Mouse (Mus musculus) embryonic facial prominence, embryonic 11.5 days (tissue): ENCODE measurements around the gene Ston1. TPM values are rescaled to one million over a fixed set of nuclear protein-coding genes. Genes with fewer than 3 reads are reported as not detected.

ENCODE experiments used
- ATAC-seq: fragments of 200-750 bp; cut with Nextera tagmentation; replicated peaks from 2 replicates; pipeline ENCODE4 v1.8.0; 2017; ENCODE audit warnings: low read depth; ENCODE audit not compliant: insufficient number of reproducible peaks, low FRiP score, low TSS enrichment
- DNase-seq: peaks from one replicate; pipeline ENCODE4 v3.0.0-alpha.2; 2015; ENCODE audit warnings: low spot score
- H3K27ac ChIP-seq: fragments of 300-500 bp; sonication (generic); replicated peaks from 2 replicates; pipeline ENCODE4 v1.5.1; 2014; ENCODE audit warnings: mild to moderate bottlenecking, low read depth, low read length, control low read depth
- H3K27me3 ChIP-seq: fragments of 300-500 bp; sonication (generic); 2 replicates; pipeline ENCODE4 v1.6.1; 2014; ENCODE audit warnings: mild to moderate bottlenecking, low read length, moderate library complexity, mixed read lengths; ENCODE audit not compliant: control insufficient read depth, insufficient read depth
- H3K36me3 ChIP-seq: fragments of 300-500 bp; sonication (generic); replicated peaks from 2 replicates; pipeline ENCODE4 v1.6.1; 2014; ENCODE audit warnings: low read depth, mild to moderate bottlenecking, low read length, moderate library complexity, mixed read lengths; ENCODE audit not compliant: control insufficient read depth, insufficient read depth
- H3K4me1 ChIP-seq: fragments of 300-500 bp; sonication (generic); 2 replicates; pipeline ENCODE4 v1.6.1; 2014; ENCODE audit warnings: low read length, mixed read lengths; ENCODE audit not compliant: control insufficient read depth, insufficient read depth
- H3K4me2 ChIP-seq: fragments of 300-500 bp; sonication (generic); 2 replicates; pipeline ENCODE4 v1.6.1; 2014; ENCODE audit warnings: low read depth, mild to moderate bottlenecking, control low read depth, low read length, moderate library complexity
- H3K4me3 ChIP-seq: fragments of 300-500 bp; sonication (generic); 2 replicates; pipeline ENCODE4 v1.5.1; 2014; ENCODE audit warnings: low read depth, low read length, control low read depth
- H3K9ac ChIP-seq: fragments of 300-500 bp; sonication (generic); replicated peaks from 2 replicates; pipeline ENCODE4 v1.6.1; 2014; ENCODE audit warnings: mild to moderate bottlenecking, control low read depth, low read length
- H3K9me3 ChIP-seq: fragments of 300-500 bp; sonication (generic); replicated peaks from 2 replicates; pipeline ENCODE4 v1.6.1; 2016; ENCODE audit warnings: mild to moderate bottlenecking, low read length, inconsistent platforms, mixed read lengths; ENCODE audit not compliant: control insufficient read depth
- WGBS: fragments of 180-500 bp; shearing (Covaris S2); extraction: QIAGEN DNeasy Blood & Tissue Kit; methylation state at CpG from one replicate; pipeline ENCODE4 v1.1.7; 2014; 5-methylcytosine and 5-hydroxymethylcytosine counted together
- polyA plus RNA-seq: library from polyadenylated mRNA; unstranded; fragments of >200 nt; fragmentation: Nextera tagmentation; extraction: Ambion mirVana; gene quantifications from 2 replicates; pipeline ENCODE4 v1.2.1, GENCODE M21; 2014

Gene Ston1
- polyA plus RNA-seq, 1 experiment from 2014 or later: 6.2 TPM

DNA sequence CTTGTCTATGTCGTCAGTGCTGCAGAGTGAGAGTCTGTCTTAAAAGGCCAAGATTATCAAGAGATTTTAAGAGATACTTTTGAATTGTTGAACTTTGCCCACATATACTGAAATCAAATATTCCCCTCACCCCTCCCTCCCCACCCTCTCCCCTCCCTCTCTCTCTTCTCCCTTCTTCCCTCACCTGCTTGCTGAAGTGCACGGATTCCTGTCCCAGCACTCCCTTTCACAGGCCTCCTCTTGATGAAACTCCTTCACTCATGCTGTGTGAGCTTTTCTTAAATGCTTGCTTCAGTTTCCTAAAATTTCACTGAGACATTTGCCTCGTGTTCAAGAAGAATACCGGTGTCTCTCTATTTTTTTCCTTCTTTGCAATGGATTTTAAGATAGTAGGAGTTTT is 105.6 kb downstream of the Ston1 start:
- no peak overlapping the region for H3K27ac ChIP-seq
- H3K4me1 ChIP-seq: no peaks in the 10 kb centered on the region
- no peak overlapping the region for H3K9ac ChIP-seq
- no peak overlapping the region for H3K4me3 ChIP-seq
- no peaks in the 10 kb centered on the region for H3K27me3 ChIP-seq
- ATAC-seq: no peak
- H3K4me2 ChIP-seq: no peak overlapping the region
- no peaks in the 10 kb centered on the region for H3K9me3 ChIP-seq
- no peak for DNase-seq
- 39% methylated on average over 4 of the region's 4 CpGs for WGBS
- H3K36me3 ChIP-seq: no peaks in the 10 kb centered on the region

DNA sequence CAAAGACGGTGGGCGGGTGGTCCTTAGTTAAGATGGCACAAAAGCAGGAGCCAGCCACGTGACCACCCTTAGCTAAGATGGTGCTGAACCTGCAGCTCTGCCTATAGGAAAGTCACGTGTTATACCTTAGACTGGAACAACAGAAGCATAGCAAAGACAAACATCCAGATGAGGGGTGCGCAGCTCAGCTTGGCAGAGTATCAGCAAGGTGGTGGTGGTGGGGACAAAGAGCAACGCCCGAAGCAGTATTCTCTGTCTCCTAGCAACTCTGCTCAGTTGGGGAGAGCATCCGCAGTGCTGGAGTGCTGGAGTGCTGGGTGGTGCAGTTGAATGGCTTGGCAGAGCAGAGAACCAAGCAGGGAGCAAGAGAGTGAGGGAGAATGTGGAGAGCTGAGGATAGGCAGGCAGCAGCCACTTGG is 108.8 kb downstream of the Ston1 start:
- Histone ChIP-seq H3K27me3 (no peaks in the 10 kb centered on the region), H3K4me3 (no peak overlapping the region), H3K4me2 (no peak overlapping the region), H3K27ac (no peak overlapping the region), H3K9ac (no peak overlapping the region), H3K4me1 (no peaks in the 10 kb centered on the region), H3K36me3 (no peaks in the 10 kb centered on the region), H3K9me3 (no peaks in the 10 kb centered on the region)
- DNase-seq (no peak), ATAC-seq (no peak; the same call in 1 of the 2 replicates)
- WGBS: 32% methylated on average over 8 of the region's 8 CpGs

Other genes starting within 250 kb of the Ston1 start
- 8.0 and 9.3 TPM in 2 replicates for gene Foxn2, start 157.0 kb upstream of the Ston1 start, polyA plus RNA-seq
- 25.1 and 25.4 TPM in 2 replicates for gene Ppp1r21, start 67.6 kb upstream of the Ston1 start, polyA plus RNA-seq
- gene Gtf2a1l, start 71.0 kb downstream of the Ston1 start, polyA plus RNA-seq: 0.31 TPM in 1 of 2 replicates, not detected in the other
- gene Lhcgr, start 194.3 kb downstream of the Ston1 start, polyA plus RNA-seq: 0.07 TPM in 1 of 2 replicates, not detected in the other